Mouse (Mus musculus) testis, adult 2 months (tissue): ENCODE data around the gene Tdp1. TPM values are rescaled to one million over a fixed set of nuclear protein-coding genes. Genes with fewer than 3 reads are reported as not detected.

Source experiments
- H3K27ac ChIP-seq: fragments of 200-500 bp; 2 replicates; pipeline ENCODE4 v1.5.1; 2012; ENCODE audit warnings: low read depth, low read length; ENCODE audit not compliant: control insufficient read depth, insufficient read depth
- H3K27me3 ChIP-seq: fragments of 200-500 bp; 2 replicates; pipeline ENCODE4 v1.6.1; 2012; ENCODE audit warnings: mild to moderate bottlenecking, low read length, moderate library complexity; ENCODE audit not compliant: control insufficient read depth, insufficient read depth
- H3K36me3 ChIP-seq: fragments of 200-500 bp; 2 replicates; pipeline ENCODE4 v1.6.1; 2012; ENCODE audit warnings: mild to moderate bottlenecking, low read length; ENCODE audit not compliant: control insufficient read depth, insufficient read depth
- H3K4me1 ChIP-seq: fragments of 200-500 bp; 2 replicates; pipeline ENCODE4 v1.6.1; 2012; ENCODE audit warnings: low read length; ENCODE audit not compliant: control insufficient read depth, insufficient read depth
- H3K4me3 ChIP-seq: fragments of 200-500 bp; 2 replicates; pipeline ENCODE4 v1.5.1; 2012; ENCODE audit warnings: low read depth, mild to moderate bottlenecking, low read length, moderate library complexity, mixed read lengths; ENCODE audit not compliant: control insufficient read depth
- CTCF ChIP-seq: fragments of 200-500 bp; IDR thresholded peaks from 2 replicates; pipeline ENCODE4 v1.5.1; 2012; ENCODE audit warnings: low read depth, mild to moderate bottlenecking, inconsistent platforms, low read length, moderate library complexity; ENCODE audit not compliant: control insufficient read depth, insufficient read depth, insufficient replicate concordance
- POLR2A ChIP-seq: fragments of 200-500 bp; IDR thresholded peaks from 2 replicates; pipeline ENCODE4 v1.6.1; 2012; ENCODE audit warnings: low read depth, mild to moderate bottlenecking, inconsistent platforms, low read length, moderate library complexity; ENCODE audit not compliant: control insufficient read depth
- polyA plus RNA-seq: library from polyadenylated mRNA; depleted of rRNA; stranded (reverse); fragments of >200 nt; gene quantifications from 2 replicates; pipeline ENCODE4 v1.2.3, GENCODE M21; 2012; rRNA removed

The Tdp1 gene
- polyA plus RNA-seq, 1 experiment, result 95.7 TPM

GRCm38 (mm10) chr12:99992362-99992862 lies 108.1 kb downstream of the Tdp1 start:
- Histone ChIP-seq H3K4me1 (no peaks in the 10 kb centered on the region), H3K4me3 (no peak overlapping the region), H3K27ac (no peak overlapping the region), H3K27me3 (no peaks in the 10 kb centered on the region), H3K36me3 (no peaks in the 10 kb centered on the region)
- TF ChIP-seq CTCF (no peak), POLR2A (no peak)

DNA sequence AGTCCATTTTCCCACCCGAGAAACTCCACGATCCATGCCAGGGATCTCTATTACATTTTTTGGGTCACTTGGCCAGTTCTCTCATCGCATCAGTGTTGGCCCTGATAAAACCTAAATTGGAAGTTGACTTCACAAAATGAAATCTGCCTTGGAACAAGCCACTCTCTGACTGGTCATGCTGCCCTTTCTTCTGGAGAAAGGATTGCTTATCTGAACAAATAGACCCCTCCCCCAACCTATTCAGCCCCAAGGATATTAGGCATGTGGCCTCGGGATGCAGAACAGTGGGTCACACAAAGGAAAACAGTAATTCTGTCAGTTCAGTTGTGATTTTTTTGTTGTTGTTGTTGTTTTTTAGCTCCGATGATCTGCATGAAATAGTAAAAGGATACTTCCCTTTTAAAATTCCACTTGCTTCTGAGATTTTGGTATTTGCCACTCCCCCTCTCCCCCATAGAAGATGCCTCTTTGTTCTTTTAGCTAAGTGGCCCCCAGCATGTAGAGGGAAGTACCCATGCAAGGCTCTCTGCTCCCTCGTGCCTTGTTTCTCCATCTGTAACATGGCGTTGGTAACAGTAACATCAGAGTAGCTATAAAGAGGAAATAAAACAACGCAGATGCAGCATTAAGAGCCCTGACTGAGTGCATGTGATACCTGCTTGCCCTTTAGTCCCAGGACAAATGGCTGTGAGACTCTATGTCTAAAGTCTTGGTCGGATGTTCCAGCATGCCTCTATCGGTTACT lies 109.0 kb downstream of the Tdp1 start:
- Histone ChIP-seq H3K4me1 (no peaks in the 10 kb centered on the region), H3K4me3 (no peak overlapping the region), H3K27ac (no peak overlapping the region), H3K36me3 (no peaks in the 10 kb centered on the region), H3K27me3 (no peaks in the 10 kb centered on the region)
- no peak for TF ChIP-seq POLR2A
- TF ChIP-seq CTCF, result no peak

GRCm38 (mm10) chr12:99995951-99996350 lies 111.6 kb downstream of the Tdp1 start:
- Histone ChIP-seq H3K4me3 (no peak overlapping the region), H3K27me3 (no peaks in the 10 kb centered on the region), H3K4me1 (no peaks in the 10 kb centered on the region), H3K36me3 (no peaks in the 10 kb centered on the region), H3K27ac (no peak overlapping the region)
- TF ChIP-seq POLR2A (no peak), CTCF (no peak)

- TF ChIP-seq CTCF, result no peak
- no peak for TF ChIP-seq POLR2A
- Histone ChIP-seq H3K36me3 (no peaks in the 10 kb centered on the region), H3K4me3 (no peak overlapping the region), H3K4me1 (no peaks in the 10 kb centered on the region), H3K27ac (no peak overlapping the region), H3K27me3 (no peaks in the 10 kb centered on the region)
Observed at GRCm38 (mm10) chr12:99999726-100000125, 115.4 kb downstream of the Tdp1 start.

DNA sequence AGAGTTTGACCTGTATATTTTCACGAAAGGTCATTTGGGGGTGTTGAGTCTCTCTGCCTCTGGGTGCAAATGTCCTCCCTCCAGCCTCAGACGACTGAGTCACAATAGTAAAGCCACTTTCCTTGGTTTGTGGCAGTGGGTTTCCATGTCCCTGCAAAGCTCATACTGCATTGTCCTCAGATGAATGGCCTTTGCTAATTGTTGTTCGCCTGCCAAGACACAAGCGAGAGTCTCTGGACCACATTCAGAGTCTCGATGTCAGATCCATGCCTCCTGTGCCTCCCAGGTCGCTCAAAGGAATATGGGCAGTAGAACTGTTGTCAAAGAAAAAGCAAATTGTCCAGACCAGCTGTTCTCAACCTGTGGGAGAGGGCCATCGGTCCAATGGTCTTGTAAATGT lies 116.1 kb downstream of the Tdp1 start:
- H3K4me3 ChIP-seq, result no peak overlapping the region
- H3K4me1 ChIP-seq, result no peaks in the 10 kb centered on the region
- TF ChIP-seq POLR2A (no peak), CTCF (no peak)
- H3K27me3 ChIP-seq, result no peaks in the 10 kb centered on the region
- no peak overlapping the region for H3K27ac ChIP-seq
- H3K36me3 ChIP-seq, result no peaks in the 10 kb centered on the region

DNA sequence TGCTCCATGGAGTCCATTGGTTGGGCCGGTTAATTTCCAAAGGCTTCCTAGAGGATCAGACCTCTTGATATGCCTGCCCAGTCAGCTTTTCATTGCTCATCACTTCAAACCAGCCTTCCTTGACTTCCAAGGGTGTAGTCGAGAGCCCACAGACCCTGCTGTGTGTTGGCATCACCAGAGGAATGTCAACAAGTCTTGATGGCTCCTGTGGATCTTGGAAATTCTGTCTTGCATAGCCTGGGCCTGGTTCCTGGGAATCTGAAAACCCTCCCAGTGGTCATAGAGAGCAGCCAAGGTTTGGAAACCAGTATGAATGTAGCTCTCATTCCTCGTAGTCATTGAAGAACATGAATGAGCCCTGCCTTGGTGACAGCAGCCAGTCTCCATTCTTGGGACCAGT lies 116.9 kb downstream of the Tdp1 start:
- Histone ChIP-seq H3K4me1 (no peaks in the 10 kb centered on the region), H3K36me3 (no peaks in the 10 kb centered on the region), H3K27ac (no peak overlapping the region), H3K27me3 (no peaks in the 10 kb centered on the region), H3K4me3 (no peak overlapping the region)
- TF ChIP-seq CTCF (no peak), POLR2A (no peak)

GRCm38 (mm10) chr12:100001910-100002309 lies 117.6 kb downstream of the Tdp1 start:
- H3K4me1 ChIP-seq, result no peaks in the 10 kb centered on the region
- H3K27ac ChIP-seq, result no peak overlapping the region
- H3K4me3 ChIP-seq, result no peak overlapping the region
- H3K36me3 ChIP-seq, result no peaks in the 10 kb centered on the region
- H3K27me3 ChIP-seq, result no peaks in the 10 kb centered on the region
- TF ChIP-seq CTCF (no peak), POLR2A (no peak)

DNA sequence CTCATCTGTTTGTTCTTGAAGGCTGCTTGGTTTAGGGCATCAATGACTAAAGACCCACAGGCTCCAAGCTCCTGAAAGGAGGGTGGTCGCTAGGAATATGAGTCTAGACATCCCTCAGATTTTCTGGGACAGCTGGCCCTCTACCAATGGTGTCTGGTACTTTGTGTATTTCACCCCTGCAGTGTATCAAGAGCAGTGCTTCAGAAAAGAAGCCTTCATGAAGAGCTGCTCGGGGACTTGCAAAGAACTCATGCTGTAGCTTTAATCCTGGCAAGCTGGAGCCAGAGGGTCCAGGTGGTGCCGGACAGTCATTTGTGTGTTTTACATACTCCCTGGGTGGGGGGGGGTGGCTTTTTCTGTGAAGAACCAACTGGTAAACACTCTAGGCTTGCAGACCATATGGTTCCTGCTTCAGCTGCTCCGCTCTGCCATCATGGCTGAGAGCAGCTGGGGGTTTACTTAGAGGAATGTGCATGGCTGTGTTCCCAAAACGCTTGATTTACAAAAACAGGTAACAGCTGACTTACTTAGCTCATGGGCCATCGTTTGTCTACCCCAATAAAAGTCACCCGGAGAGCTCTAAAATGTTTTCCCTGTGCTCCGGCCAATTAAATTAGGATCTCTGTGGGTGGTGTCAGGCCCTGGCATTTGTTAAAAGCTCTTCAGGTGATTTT lies 118.7 kb downstream of the Tdp1 start:
- no peak overlapping the region for H3K4me3 ChIP-seq
- no peaks in the 10 kb centered on the region for H3K27me3 ChIP-seq
- TF ChIP-seq CTCF (no peak), POLR2A (no peak)
- no peaks in the 10 kb centered on the region for H3K36me3 ChIP-seq
- H3K4me1 ChIP-seq, result no peaks in the 10 kb centered on the region
- no peak overlapping the region for H3K27ac ChIP-seq

Other genes starting within 250 kb of the Tdp1 start
- 6.3 and 7.1 TPM in 2 replicates for gene Efcab11, start 78 bp upstream of the Tdp1 start, polyA plus RNA-seq
- gene Kcnk13, start 80.0 kb downstream of the Tdp1 start, polyA plus RNA-seq, result 1.3 and 1.7 TPM in 2 replicates
- gene Psmc1, start 225.6 kb downstream of the Tdp1 start, polyA plus RNA-seq, result 31.7 and 33.7 TPM in 2 replicates